Mouse (Mus musculus): ENCODE measurements around the gene Ralgps1.

DNA sequence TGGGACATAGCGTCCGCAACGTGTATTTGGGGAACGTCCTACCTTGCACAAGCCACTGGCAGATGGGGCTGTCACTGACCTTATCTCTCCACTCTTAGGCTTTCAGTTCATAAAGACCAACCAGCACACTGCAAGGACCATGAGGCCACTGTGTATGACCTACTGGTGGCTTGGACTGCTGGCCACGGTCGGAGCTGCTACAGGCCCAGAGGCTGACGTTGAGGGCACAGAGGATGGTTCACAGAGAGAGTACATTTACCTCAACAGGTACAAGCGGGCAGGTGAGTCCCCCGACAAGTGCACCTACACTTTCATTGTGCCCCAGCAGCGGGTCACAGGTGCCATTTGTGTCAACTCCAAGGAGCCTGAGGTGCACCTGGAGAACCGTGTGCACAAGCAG, 143.2 kb downstream of the Ralgps1 start:
- TF ChIP-seq CTCF (IDR thresholded peaks at IDR 0.05; ENCODE audit: extremely low read depth, insufficient read depth, insufficient read length, insufficient replicate concordance) (no peak), POLR2A (IDR thresholded peaks at IDR 0.05; ENCODE audit: low read depth, low read length) (no peak)

All from spleen, adult 2 months (tissue).